Mouse (Mus musculus): Measurements from ENCODE around the gene Dgki.

GRCm38 (mm10) chr6:37113048-37113447 is 186.9 kb downstream of the Dgki start:
- no peak for TF ChIP-seq EP300 (IDR thresholded peaks at IDR 0.05; ENCODE audit: low read depth in 1 of 2, low read length in 2 of 2)
- no peak for TF ChIP-seq MYC (IDR thresholded peaks at IDR 0.05; ENCODE audit: low read depth, low read length)
- TF ChIP-seq ZMIZ1 (IDR thresholded peaks at IDR 0.05; ENCODE audit: low read depth, low read length) = no peak
- TF ChIP-seq POLR2AphosphoS2 (IDR thresholded peaks at IDR 0.05; ENCODE audit: low read length) = no peak
- TF ChIP-seq GATA1 (IDR thresholded peaks at IDR 0.05; ENCODE audit: low read depth, low read length) = no peak
- TF ChIP-seq CTCF (IDR thresholded peaks at IDR 0.05 in 2 of 3, conservative IDR thresholded peaks at IDR 0.05 in 1 of 3; ENCODE audit: control insufficient read depth in 1 of 3, insufficient read depth in 1 of 3, low read depth in 2 of 3, low read length in 3 of 3, poor library complexity in 1 of 3, severe bottlenecking in 1 of 3) = no peak
- no peak for TF ChIP-seq UBTF (IDR thresholded peaks at IDR 0.05; ENCODE audit: borderline replicate concordance, insufficient read depth, low read depth, low read length)
- no peak for TF ChIP-seq POLR2A (IDR thresholded peaks at IDR 0.05; ENCODE audit: control insufficient read depth in 1 of 2, insufficient read depth in 1 of 2, low read depth in 1 of 2, low read length in 2 of 2, poor library complexity in 1 of 2)
- TF ChIP-seq MAFK (IDR thresholded peaks at IDR 0.05; ENCODE audit: borderline replicate concordance, low read depth, low read length) = no peak
- TF ChIP-seq HCFC1 (IDR thresholded peaks at IDR 0.05; ENCODE audit: low read depth, low read length) = no peak
- no peak for TF ChIP-seq ZKSCAN1 (IDR thresholded peaks at IDR 0.05; ENCODE audit: low read depth, low read length)
